Mouse (Mus musculus): ENCODE measurements around the gene Ascl5. TPM values are rescaled to one million over a fixed set of nuclear protein-coding genes. Genes with fewer than 3 reads are reported as not detected.

Ascl5 gene
- total RNA-seq, 2 experiments from 2014 or later: not detected

Other genes starting within 250 kb of the Ascl5 start
- gene Lad1, start 232.2 kb upstream of the Ascl5 start, total RNA-seq (2021): 1 to 10 TPM; 1.3 to 2.0 TPM
- gene Tnnt2, start 214.4 kb upstream of the Ascl5 start, total RNA-seq (2021): 1 to 10 TPM; 1.3 to 1.6 TPM
- not detected for gene Pkp1, start 131.6 kb upstream of the Ascl5 start, total RNA-seq (2021)
- under 1 TPM; 0.23 to 0.25 TPM for gene Igfn1, start 44.5 kb upstream of the Ascl5 start, total RNA-seq (2021)
- 10 to 100 TPM; 66.8 to 80.8 TPM for gene Tmem9, start 42.7 kb upstream of the Ascl5 start, total RNA-seq (2021)
- gene Cacna1s, start 1.9 kb downstream of the Ascl5 start, total RNA-seq (2021): under 1 TPM; 0.44 to 0.45 TPM
- gene Kif21b, start 80.6 kb downstream of the Ascl5 start, total RNA-seq (2021): 10 to 100 TPM; 35.0 to 54.8 TPM
- 1 to 10 TPM in 1 of 2 experiments, under 1 TPM in 1; 0.86 to 2.0 TPM for gene Mroh3, start 162.0 kb downstream of the Ascl5 start, total RNA-seq (2021)
- 1 to 10 TPM; 4.5 to 5.8 TPM for gene Inava, start 183.5 kb downstream of the Ascl5 start, total RNA-seq (2021)
- 1 to 10 TPM; 6.6 to 7.5 TPM for gene Gpr25, start 210.1 kb downstream of the Ascl5 start, total RNA-seq (2021)

Data from layer of hippocampus, postnatal 25 days (tissue).